Mouse (Mus musculus): Measurements from ENCODE around the gene Hyls1.

The Hyls1 gene

DNA sequence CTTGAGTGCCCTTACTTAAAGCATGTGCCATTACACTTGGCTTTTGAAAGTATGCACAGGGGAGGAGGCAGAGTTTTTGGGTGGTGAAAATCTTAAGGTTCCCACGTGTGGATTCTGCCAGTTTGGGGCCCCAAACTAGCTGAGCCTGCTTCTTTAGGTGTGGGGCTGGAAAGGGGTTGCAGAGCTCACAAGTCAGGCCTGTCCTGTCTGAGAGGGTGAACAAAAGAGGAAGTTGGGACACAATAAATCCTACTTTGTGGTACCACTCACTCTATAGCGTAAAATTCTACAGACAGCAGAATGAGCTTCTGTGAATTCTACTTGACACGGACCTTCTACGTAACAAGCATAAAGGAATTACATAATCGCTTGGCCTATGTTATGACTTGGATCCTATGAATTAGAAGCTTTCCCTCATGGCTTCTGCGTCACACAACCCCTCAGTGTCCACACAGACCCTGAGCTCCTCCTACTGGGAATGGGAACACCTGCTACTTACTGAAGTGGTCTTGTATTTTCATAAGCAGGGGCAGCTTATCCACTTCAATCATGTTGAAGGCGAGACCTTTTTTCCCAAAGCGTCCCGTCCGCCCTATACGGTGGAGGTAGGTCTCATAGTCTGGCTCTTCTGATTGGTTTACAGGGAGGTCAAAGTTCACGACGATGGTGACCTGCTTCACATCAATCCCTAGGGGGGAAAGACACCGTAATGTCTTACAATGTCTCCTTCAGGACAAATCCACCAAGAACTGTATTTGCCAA lies 26.9 kb downstream of the Hyls1 start:
- DNase-seq, result no peak

DNA sequence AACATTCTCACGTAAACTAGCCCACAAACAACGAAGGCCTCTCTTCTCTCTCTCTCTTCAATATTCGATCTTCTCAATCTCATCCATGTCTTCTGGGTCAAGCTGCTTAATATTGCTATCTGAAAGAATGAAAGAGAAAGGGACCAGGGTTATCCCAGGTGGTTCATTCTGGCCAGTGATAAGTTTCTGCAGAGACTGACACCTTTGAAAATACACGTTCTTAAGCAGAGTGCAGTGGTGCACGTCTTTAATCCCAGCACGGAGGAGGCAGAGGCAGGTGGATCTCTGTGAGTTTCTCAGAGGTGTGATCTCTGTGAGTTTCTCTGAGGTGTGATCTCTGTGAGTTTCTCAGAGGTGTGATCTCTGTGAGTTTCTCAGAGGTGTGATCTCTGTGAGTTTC lies 28.3 kb downstream of the Hyls1 start:
- DNase-seq, result no peak

DNA sequence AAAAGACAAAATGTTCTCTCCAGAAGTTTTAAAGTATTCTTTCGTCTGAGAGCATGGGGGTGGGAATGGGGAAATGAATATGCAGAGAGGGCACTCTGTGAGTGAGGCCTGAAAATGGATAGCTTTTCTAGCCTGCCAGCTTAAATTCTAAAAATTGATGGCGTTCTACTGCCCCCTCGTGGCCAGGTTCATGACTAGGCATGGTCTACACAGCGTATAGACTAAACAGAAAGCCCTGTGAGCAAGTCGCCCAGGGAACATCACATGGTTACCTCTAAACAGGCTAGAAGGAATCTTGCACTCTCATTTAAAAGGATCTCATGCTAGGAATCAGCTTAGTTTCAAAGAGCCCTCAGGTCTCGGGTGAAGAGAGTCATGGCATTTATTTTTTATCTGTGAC lies 28.7 kb downstream of the Hyls1 start:
- peak; percentile 63 for DNase-seq

DNA sequence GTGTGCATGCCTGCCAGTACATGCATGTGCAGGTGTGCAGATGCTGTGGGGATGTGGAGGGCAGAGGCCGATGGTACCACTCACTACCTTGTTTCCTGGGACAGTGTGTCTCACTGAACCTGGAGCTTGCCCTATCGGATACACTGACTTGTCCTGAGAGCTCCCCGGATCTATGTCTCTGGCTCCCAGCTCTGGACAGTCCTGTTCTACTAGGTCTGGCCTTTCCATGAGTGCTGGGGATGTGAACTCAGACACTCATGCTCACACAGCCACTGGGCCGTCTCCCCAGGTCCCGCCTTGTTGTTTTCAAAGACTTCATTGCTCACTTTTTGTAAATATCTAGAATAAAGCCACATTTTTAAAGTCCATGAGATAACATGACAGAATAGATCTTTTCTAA lies 29.2 kb downstream of the Hyls1 start:
- DNase-seq, result no peak

DNA sequence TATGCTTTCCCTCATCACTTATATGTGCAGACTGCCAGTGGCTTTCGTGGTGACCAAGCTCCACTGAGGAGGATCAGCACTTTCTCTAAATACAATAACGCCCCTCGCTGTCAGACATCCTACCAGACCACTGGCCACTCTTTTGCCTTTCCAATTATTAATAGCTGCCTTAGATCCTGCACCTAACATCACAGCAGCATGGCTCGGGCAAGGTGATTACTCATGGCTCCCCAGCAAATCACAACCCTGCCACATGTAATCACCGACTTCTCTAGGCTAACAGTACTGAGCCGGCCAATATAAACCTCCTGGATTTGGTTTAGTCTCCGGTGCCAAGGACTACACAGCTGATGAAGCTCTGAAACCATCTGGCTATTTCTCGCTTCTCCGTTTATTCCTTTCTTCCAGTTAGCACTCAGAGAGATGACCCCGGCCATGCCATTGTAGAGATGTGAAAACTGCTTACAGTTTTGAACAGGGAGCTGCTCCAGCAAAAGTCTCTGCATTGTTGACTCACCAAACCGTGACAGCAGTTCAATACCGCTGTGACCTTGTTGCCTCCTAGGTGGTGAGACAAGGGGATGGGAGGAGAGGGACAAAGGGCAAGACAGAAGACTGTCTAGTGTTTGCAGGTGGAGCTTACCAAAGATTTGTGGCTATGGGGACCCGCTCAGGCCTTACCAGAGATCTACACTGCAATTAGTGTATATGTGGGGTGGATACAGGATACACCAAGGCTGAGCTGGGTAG lies 31.0 kb downstream of the Hyls1 start:
- no peak for DNase-seq

DNA sequence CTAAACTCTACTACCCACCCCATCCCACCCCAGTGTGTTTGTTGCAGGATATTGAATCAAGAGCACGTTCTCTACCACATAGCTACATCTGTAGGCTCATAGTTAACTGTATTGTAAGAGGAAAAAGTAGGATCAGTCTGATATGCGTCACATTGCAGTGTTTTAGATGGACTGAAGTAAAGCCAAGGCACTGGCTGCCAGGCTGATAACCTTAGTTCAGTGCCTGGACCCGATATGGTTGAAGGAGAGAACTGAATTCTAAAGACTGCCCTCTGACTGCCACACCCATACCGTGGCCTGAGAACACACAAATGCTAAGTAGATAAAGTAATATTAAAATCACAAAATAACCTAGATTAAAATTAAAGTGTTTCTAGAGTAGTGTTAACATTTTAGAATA lies 34.3 kb downstream of the Hyls1 start:
- no peak for DNase-seq

DNA sequence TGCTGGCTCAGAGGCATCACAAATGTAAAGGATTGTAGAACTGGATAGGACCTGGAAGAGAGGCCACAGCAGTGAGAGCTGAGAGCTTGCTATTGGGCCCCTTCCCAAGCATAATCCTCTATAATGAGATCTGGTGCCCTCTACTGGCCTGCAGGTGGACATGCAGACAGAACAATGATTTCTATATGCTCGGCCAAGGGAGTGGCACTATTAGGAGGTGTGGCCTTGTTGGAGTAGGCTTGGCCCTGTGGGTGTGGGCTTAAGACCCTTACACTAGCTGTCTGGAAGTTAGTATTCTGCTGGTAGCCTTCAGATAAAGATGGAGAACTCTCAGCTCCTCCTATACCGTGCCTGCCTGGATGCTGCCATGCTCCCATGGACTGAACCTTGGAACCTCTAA lies 35.1 kb downstream of the Hyls1 start:
- DNase-seq, result peak; percentile 40

DNA sequence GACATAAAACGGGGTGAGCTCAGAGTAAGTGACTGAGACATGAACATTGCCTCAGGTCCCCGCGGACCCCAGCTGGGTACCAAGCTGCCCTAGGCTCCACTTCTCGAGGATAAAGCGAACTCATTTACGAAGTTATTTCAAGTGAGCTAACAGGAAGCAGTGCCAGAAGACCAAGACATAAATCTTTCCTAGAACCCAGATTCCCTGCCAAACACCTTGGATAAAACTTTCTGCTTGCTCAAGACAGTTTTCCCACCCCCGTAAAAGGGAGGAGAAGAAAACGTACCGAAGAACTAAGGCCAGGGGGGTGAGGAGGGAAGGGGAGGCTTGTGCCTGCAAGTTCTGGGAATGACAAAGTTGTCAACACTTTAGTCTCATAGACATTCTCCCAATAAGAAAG lies 36.9 kb downstream of the Hyls1 start:
- DNase-seq, result no peak

DNA sequence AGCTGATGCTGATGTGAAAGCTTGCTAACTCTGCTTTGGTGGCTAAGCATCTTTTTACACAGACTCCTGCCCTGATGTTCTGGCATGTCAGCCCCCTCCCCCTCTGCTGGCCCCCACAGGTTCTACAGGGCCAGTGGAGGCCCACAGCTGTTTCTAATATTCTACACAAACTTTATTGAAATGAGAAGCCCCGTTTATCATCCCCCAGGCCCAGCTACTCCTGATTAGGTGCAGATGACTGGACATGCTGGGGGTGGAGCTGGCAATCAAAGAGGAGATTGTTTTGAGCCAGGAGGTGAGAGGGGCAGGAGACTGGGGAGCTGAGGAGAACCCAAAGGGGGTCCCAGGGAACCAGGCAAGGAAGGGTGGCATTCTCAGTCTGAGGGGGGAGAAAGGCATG lies 40.4 kb downstream of the Hyls1 start:
- DNase-seq, result no peak

DNA sequence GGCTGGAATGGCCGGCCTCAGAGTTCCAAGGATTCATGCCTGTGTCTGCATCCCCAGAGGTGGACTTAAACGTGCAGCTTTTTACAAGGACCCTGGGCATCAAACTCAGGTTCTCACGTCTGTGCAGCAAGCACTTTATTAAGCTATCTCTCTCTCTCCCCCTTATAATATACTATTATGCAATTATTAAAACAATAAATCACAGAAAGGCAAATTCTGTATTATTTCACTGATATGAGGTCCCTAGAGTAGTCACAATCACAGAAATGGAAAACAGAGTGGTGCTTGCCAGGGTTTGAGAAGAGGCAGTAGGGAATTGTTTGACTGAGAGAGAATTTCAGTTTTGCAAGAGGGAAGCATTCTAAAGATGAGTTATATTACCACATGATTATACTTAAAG lies 41.1 kb downstream of the Hyls1 start:
- no peak for DNase-seq

DNA sequence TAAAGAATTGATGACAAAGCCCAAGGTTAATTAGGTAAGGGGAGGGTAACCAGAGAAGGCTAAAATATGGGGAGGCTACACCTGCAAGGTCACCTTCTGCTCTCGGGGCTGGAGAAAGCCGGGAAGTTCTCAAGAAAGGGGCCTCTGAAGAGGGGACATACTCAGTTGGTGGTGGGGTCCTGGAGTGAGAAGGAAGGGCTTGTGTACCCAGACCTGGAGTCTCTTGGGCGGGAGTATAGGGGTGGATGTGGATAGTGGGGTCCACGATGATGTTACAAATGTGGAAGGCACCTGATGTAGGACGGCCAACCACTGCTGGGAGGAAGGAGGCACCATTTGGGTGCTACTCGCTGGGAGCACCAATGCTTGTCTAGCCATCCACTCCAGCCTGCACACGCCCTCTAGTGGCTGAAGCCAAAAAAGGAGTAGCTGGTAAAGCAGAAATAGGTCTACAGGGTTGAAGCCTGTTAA lies 46.2 kb downstream of the Hyls1 start:
- DNase-seq, result peak; percentile 85

DNA sequence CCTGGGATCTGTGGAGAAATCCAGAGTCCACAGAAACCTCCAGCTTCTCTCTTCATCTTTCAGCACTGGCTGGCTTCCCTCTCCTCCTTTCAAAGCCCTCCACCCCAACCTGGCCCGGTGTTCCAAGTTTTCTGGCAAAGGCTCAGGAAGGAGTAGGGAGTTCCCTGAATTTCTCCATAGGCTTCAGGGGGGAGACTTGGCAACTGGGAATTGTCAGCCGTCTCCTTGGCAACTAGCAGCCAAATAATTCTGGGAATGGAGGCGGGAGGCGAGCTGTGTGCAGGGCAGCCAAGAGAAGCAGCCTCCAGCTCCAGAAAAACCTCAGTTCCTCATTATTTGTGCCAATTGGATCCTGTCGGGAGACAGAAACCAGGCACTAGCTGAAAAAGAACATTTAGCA lies 46.7 kb downstream of the Hyls1 start:
- DNase-seq, result peak; percentile 71

DNA sequence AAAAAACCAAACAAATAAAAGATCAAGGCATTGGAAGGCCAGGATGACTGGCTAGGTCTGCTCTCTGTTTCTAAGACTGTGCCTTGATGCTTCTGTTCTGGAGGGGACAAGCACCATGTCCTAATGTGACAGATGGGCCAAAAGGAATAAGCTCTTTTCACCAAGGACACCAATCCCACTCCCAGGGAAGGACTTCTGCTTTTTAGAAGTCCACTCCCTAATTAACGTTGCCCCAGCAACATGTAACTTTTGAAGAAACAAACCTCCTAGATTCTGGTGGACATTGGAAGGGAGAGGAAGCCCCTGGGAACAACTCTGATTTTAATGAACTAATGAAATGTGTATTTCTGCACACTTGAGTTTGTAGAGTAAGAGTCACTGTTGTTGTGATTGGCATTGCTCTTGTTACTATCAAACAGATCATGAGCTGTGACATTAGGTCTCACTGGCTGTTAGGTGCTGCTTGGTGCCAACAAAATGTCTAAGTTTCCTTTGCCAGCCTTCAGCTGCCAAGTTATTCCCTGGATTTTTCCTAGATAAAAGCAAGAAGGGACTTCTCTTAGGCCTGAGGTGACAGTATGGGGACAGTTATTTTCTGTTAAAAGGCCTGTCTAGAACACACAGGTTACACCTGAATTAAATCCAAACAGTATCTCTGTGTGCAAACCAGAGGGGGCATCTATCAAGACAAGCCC lies 47.2 kb downstream of the Hyls1 start:
- DNase-seq, result no peak

DNA sequence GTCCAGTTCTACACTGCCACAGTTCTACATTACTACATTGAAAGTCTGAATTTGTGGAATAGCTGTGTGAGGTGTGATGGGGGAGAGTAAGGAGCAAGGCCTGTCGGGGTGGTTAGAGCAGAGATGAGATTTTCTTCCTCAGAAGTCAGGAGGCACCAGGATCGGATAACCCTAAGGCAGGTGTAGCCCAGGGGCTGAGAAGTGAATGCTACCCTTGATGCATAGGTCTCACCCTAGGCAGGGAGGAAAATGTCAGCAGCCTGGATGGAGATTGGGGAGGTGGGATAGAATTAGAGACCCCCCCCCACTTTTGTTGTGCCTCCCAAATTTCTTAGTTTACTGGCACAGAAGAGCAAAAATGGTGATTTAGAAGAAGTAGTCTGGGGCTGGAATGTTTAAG lies 48.0 kb downstream of the Hyls1 start:
- no peak for DNase-seq

DNA sequence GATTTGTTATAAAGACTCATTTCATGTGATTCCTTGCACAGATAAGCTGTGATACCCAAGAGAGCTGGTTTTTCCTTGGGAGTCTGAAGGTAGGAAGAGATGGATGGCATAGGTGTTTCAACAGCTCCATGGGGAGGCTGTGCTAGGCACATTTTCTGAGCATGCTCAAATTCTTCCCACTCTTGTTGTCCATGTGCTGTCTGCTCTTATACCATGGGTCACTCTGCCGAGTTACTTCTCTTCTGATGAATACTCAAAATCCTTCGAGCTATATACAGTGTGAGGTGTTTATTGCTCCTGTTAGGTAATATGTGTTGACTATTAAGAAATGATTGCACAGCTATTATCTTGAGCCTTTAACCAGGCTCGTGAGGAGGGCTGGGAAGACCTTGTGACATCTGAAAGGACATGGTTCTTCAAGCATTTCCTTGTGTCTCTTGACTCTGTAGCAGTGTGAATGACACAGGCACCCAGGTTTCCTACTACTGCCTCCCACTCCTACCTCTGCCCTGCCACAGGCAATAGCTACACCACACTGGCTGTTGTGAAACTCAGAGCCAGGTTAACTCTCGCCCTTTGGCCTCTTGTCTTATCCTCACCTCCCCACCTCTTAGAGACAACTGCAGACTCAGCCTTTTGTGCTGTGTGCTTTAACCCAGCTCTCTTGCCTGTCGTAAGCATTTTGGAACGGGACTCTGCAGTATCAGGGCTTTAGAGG lies 49.4 kb downstream of the Hyls1 start:
- no peak for DNase-seq

DNA sequence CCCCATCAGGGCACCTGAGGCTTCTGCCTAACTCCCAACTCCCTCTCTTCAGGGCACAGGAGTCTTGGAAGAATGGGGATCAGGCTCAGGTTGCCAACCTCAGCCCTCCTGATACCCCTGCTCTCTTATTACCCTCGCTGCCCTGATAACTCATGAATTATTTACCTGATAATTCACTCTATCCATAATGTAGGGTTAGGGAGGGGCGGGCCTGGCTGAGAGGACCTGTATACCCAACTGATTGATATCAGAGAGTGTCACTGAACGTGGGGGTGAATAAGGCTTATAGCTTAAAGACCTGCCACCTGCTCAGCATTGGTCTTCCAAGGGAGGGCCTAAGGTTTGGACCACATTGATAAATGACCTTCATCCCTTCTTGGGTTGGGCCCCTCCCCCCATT lies 52.0 kb downstream of the Hyls1 start, which contains the start of gene Gm1113:
Gene Gm1113 (minus strand): TSS at position 101 of the 400 bp plus-strand sequence.
- no peak for DNase-seq

DNA sequence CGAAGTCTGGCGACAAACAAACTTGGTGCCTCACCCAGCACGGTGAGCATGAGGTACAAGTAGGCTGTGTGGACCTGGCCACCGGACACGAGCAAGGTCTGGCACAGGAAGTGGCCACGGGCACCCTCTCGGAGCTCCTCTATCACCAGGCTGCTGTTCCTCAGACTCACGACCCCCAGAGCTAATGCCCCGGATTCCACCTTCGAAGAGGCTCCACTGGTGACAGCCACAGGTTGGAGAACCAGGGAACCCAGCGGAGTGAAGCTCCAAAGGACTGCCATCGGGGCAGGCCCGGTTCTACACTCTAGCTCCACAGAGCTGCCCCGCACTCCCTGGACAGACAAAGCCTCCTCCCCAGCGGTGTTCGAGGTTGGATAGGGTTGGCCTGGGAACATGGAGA lies 53.5 kb downstream of the Hyls1 start:
- DNase-seq, result no peak

DNA sequence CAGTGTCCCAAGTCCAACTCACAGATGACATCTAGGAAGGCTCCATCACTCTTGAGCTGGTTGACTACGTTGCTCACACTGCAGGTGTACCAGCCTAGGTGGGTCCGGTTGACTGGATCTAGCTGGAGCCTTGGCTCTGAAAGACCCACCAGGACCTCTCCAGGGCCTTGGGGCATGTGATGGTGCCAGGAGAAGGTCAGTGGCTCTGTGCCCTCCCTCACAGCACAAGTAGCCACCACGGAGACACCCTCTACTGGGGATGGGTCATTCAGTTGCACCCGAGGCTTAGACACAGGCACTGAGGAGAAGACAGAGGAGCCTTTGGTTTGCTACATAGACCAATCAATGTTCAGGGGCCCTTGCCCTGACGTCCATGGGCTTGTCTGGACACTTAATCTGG lies 54.0 kb downstream of the Hyls1 start:
- no peak for DNase-seq

DNA sequence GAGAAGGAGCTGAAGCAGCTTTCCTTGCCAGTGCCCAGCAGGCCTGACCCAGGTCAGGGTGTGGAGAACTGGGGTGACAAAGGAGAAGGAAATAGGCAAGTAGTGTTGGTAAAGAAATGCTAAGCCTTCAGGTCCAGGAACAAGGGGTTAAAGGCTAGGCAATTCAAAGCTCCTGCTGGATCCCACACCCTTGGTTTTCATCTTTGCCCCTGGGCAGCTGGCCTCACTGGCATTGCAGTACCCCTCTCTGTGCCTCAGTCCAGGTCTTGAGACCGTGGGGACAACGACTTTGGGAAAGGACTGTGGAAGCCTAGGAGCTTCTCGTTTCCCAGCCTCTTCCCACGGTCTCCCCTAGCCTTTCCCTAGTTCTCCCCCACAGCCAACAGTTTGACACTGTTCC lies 56.3 kb downstream of the Hyls1 start:
- no peak for DNase-seq
